Mouse (Mus musculus): Measurements from ENCODE around the gene Enho. TPM values are rescaled to one million over a fixed set of nuclear protein-coding genes. Genes with fewer than 3 reads are reported as not detected.

The Enho gene
- polyA plus RNA-seq, 1 experiment from 2014 or later = 30.7 TPM

- H3K27ac ChIP-seq (ENCODE audit: low read length) = no peak overlapping the region
- H3K9ac ChIP-seq (replicated peaks; ENCODE audit: low read depth, low read length) = no peak overlapping the region
- peaks cover 22% of the 10 kb centered on the region for H3K4me1 ChIP-seq (ENCODE audit: control insufficient read depth, insufficient read depth, low read length)
- H3K9me3 ChIP-seq (ENCODE audit: control insufficient read depth, low read depth, low read length) = no peaks in the 10 kb centered on the region
- H3K27me3 ChIP-seq (ENCODE audit: control insufficient read depth, insufficient read depth, low read length) = no peaks in the 10 kb centered on the region
- H3K4me3 ChIP-seq (ENCODE audit: low read depth, low read length) = no peak overlapping the region
- WGBS = 30% methylated on average over 5 of the region's 5 CpGs
- H3K36me3 ChIP-seq (ENCODE audit: control insufficient read depth, insufficient read depth, low read length) = no peaks in the 10 kb centered on the region
- H3K4me2 ChIP-seq (replicated peaks; ENCODE audit: low read depth, low read length) = no peak overlapping the region
- no peak for ATAC-seq (ENCODE audit: insufficient number of reproducible peaks, insufficient read depth, low FRiP score, low read depth)
Measured at GRCm38 (mm10) chr4:41671500-41671899, 31.4 kb upstream of the Enho start.

- Histone ChIP-seq H3K27ac (ENCODE audit: low read length) (no peak overlapping the region), H3K9me3 (ENCODE audit: control insufficient read depth, low read depth, low read length) (no peaks in the 10 kb centered on the region), H3K4me2 (replicated peaks; ENCODE audit: low read depth, low read length) (no peak overlapping the region), H3K27me3 (ENCODE audit: control insufficient read depth, insufficient read depth, low read length) (no peaks in the 10 kb centered on the region), H3K4me1 (ENCODE audit: control insufficient read depth, insufficient read depth, low read length) (peaks cover 19% of the 10 kb centered on the region; the same call in 1 of the 2 replicates), H3K9ac (replicated peaks; ENCODE audit: low read depth, low read length) (no peak overlapping the region), H3K36me3 (ENCODE audit: control insufficient read depth, insufficient read depth, low read length) (no peaks in the 10 kb centered on the region), H3K4me3 (ENCODE audit: low read depth, low read length) (no peak overlapping the region)
- no peak for ATAC-seq (ENCODE audit: insufficient number of reproducible peaks, insufficient read depth, low FRiP score, low read depth)
- WGBS = 87% methylated on average over 18 of the region's 18 CpGs
Measured at GRCm38 (mm10) chr4:41670836-41671235, 30.7 kb upstream of the Enho start.

GRCm38 (mm10) chr4:41666646-41667045, 26.5 kb upstream of the Enho start:
- Histone ChIP-seq H3K36me3 (ENCODE audit: control insufficient read depth, insufficient read depth, low read length) (no peaks in the 10 kb centered on the region), H3K4me2 (replicated peaks; ENCODE audit: low read depth, low read length) (no peak overlapping the region), H3K27me3 (ENCODE audit: control insufficient read depth, insufficient read depth, low read length) (no peaks in the 10 kb centered on the region), H3K4me3 (ENCODE audit: low read depth, low read length) (no peak overlapping the region), H3K9me3 (ENCODE audit: control insufficient read depth, low read depth, low read length) (no peaks in the 10 kb centered on the region), H3K27ac (ENCODE audit: low read length) (no peak overlapping the region), H3K4me1 (ENCODE audit: control insufficient read depth, insufficient read depth, low read length) (peaks cover 35% of the 10 kb centered on the region), H3K9ac (replicated peaks; ENCODE audit: low read depth, low read length) (no peak overlapping the region)
- no peak for ATAC-seq (ENCODE audit: insufficient number of reproducible peaks, insufficient read depth, low FRiP score, low read depth)
- WGBS = 77% methylated on average over 11 of the region's 11 CpGs

GRCm38 (mm10) chr4:41665009-41665675, 25.0 kb upstream of the Enho start:
- H3K36me3 ChIP-seq (ENCODE audit: control insufficient read depth, insufficient read depth, low read length) = no peaks in the 10 kb centered on the region
- ATAC-seq (ENCODE audit: insufficient number of reproducible peaks, insufficient read depth, low FRiP score, low read depth) = peak; percentile 17; the same call in 1 of the 2 replicates
- H3K27ac ChIP-seq (ENCODE audit: low read length) = peak overlapping the region; percentile 58; the same call in 1 of the 2 replicates
- no peaks in the 10 kb centered on the region for H3K9me3 ChIP-seq (ENCODE audit: control insufficient read depth, low read depth, low read length)
- WGBS = 5% methylated on average over 6 of the region's 8 CpGs
- H3K4me2 ChIP-seq (replicated peaks; ENCODE audit: low read depth, low read length) = peak overlapping the region; percentile 14; the same call in 1 of the 2 replicates
- no peaks in the 10 kb centered on the region for H3K27me3 ChIP-seq (ENCODE audit: control insufficient read depth, insufficient read depth, low read length)
- no peak overlapping the region for H3K4me3 ChIP-seq (ENCODE audit: low read depth, low read length)
- H3K4me1 ChIP-seq (ENCODE audit: control insufficient read depth, insufficient read depth, low read length) = peaks cover 40% of the 10 kb centered on the region
- no peak overlapping the region; the same call in 1 of the 2 replicates for H3K9ac ChIP-seq (replicated peaks; ENCODE audit: low read depth, low read length)

- Histone ChIP-seq H3K27ac (ENCODE audit: low read length) (peak overlapping the region; percentile 58; the same call in 1 of the 2 replicates), H3K4me3 (ENCODE audit: low read depth, low read length) (no peak overlapping the region), H3K36me3 (ENCODE audit: control insufficient read depth, insufficient read depth, low read length) (no peaks in the 10 kb centered on the region), H3K27me3 (ENCODE audit: control insufficient read depth, insufficient read depth, low read length) (no peaks in the 10 kb centered on the region), H3K9ac (replicated peaks; ENCODE audit: low read depth, low read length) (no peak overlapping the region), H3K4me2 (replicated peaks; ENCODE audit: low read depth, low read length) (no peak overlapping the region), H3K9me3 (ENCODE audit: control insufficient read depth, low read depth, low read length) (no peaks in the 10 kb centered on the region), H3K4me1 (ENCODE audit: control insufficient read depth, insufficient read depth, low read length) (peaks cover 40% of the 10 kb centered on the region)
- 36% methylated on average over 7 of the region's 7 CpGs for WGBS
- ATAC-seq (ENCODE audit: insufficient number of reproducible peaks, insufficient read depth, low FRiP score, low read depth) = no peak
Measured at GRCm38 (mm10) chr4:41664533-41664932, 24.4 kb upstream of the Enho start.

- Histone ChIP-seq H3K27me3 (ENCODE audit: control insufficient read depth, insufficient read depth, low read length) (no peaks in the 10 kb centered on the region), H3K4me3 (ENCODE audit: low read depth, low read length) (no peak overlapping the region), H3K27ac (ENCODE audit: low read length) (no peak overlapping the region), H3K9ac (replicated peaks; ENCODE audit: low read depth, low read length) (no peak overlapping the region), H3K36me3 (ENCODE audit: control insufficient read depth, insufficient read depth, low read length) (no peaks in the 10 kb centered on the region), H3K9me3 (ENCODE audit: control insufficient read depth, low read depth, low read length) (no peaks in the 10 kb centered on the region), H3K4me2 (replicated peaks; ENCODE audit: low read depth, low read length) (no peak overlapping the region), H3K4me1 (ENCODE audit: control insufficient read depth, insufficient read depth, low read length) (peaks cover 40% of the 10 kb centered on the region)
- 28% methylated on average over 9 of the region's 9 CpGs for WGBS
- ATAC-seq (ENCODE audit: insufficient number of reproducible peaks, insufficient read depth, low FRiP score, low read depth) = no peak
Measured at GRCm38 (mm10) chr4:41663614-41664013, 23.5 kb upstream of the Enho start.

- 65% methylated on average over 11 of the region's 11 CpGs for WGBS
- peaks cover 43% of the 10 kb centered on the region for H3K4me1 ChIP-seq (ENCODE audit: control insufficient read depth, insufficient read depth, low read length)
- no peaks in the 10 kb centered on the region for H3K27me3 ChIP-seq (ENCODE audit: control insufficient read depth, insufficient read depth, low read length)
- H3K9me3 ChIP-seq (ENCODE audit: control insufficient read depth, low read depth, low read length) = no peaks in the 10 kb centered on the region
- ATAC-seq (ENCODE audit: insufficient number of reproducible peaks, insufficient read depth, low FRiP score, low read depth) = no peak
- H3K27ac ChIP-seq (ENCODE audit: low read length) = peak overlapping the region; percentile 21; the same call in 1 of the 2 replicates
- H3K4me2 ChIP-seq (replicated peaks; ENCODE audit: low read depth, low read length) = no peak overlapping the region
- H3K9ac ChIP-seq (replicated peaks; ENCODE audit: low read depth, low read length) = no peak overlapping the region
- H3K36me3 ChIP-seq (ENCODE audit: control insufficient read depth, insufficient read depth, low read length) = no peaks in the 10 kb centered on the region
- H3K4me3 ChIP-seq (ENCODE audit: low read depth, low read length) = no peak overlapping the region
Measured at GRCm38 (mm10) chr4:41662723-41663122, 22.6 kb upstream of the Enho start.

- Histone ChIP-seq H3K9ac (replicated peaks; ENCODE audit: low read depth, low read length) (no peak overlapping the region), H3K4me3 (ENCODE audit: low read depth, low read length) (no peak overlapping the region), H3K27me3 (ENCODE audit: control insufficient read depth, insufficient read depth, low read length) (no peaks in the 10 kb centered on the region), H3K4me2 (replicated peaks; ENCODE audit: low read depth, low read length) (no peak overlapping the region), H3K9me3 (ENCODE audit: control insufficient read depth, low read depth, low read length) (no peaks in the 10 kb centered on the region), H3K36me3 (ENCODE audit: control insufficient read depth, insufficient read depth, low read length) (no peaks in the 10 kb centered on the region), H3K27ac (ENCODE audit: low read length) (no peak overlapping the region), H3K4me1 (ENCODE audit: control insufficient read depth, insufficient read depth, low read length) (peaks cover 41% of the 10 kb centered on the region)
- 21% methylated on average over 11 of the region's 11 CpGs for WGBS
- peak; percentile 34 for ATAC-seq (ENCODE audit: insufficient number of reproducible peaks, insufficient read depth, low FRiP score, low read depth)
Measured at GRCm38 (mm10) chr4:41660851-41661430, 20.8 kb upstream of the Enho start.
